In the genomic region with DNA sequence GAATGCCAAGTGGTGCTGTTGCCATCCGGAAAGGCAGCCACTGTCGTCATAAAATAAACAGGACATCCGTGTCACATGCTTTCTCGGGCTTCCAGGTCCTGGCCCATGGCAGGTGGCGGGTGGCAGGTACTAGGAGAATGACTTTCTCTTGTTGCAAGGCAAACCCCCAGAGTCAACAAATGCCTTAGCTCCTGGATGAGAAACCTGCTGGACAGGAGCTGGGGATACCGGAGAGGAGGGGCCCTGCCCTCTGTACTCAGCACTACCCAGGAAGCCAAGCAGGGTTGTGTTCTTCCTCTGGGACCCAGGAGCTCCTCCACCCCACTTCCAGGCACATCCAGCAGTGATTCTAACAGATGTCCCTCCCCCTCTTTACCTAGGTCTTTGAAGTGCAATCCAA, we compare ENCODE assay signal across 31 mouse cellular contexts. TPM values are rescaled to one million over a fixed set of nuclear protein-coding genes. Genes with fewer than 3 reads are reported as not detected.
DNase-seq lines count a peak whose midpoint lies in the region; ATAC-seq and TF ChIP-seq lines count a peak whose summit lies in the region.
"Had no signal": no experiment of that assay in that cellular context is flagged by ENCODE, and none has a peak within 500 bp of the region (broad histone marks: within the 10 kb centered on the region; RNA-seq: fewer than 3 reads in every experiment).

No protein-coding gene starts in this region.

- no peak overlapping the region for H3K4me2 ChIP-seq in lung, embryonic 14.5 days
- no peak overlapping the region for H3K4me2 ChIP-seq in intestine, embryonic 14.5 days (ENCODE audit: low read length)
- no peak overlapping the region for H3K4me2 ChIP-seq in stomach, embryonic 15.5 days
- H3K4me2 ChIP-seq in hindbrain, embryonic 12.5 days (replicated peaks), result no peak overlapping the region
- H3K4me2 ChIP-seq: embryonic facial prominence, embryonic 13.5 days; hindbrain, embryonic 14.5 days; limb, embryonic 12.5 days; liver, embryonic 11.5 days; midbrain, embryonic 13.5 days had no signal

- peaks cover 10% of the 10 kb centered on the region; the same call in 1 of the 2 replicates for H3K4me1 ChIP-seq in lung, embryonic 14.5 days (ENCODE audit: insufficient read depth)
- peaks cover 4% of the 10 kb centered on the region; the same call in 1 of the 2 replicates for H3K4me1 ChIP-seq in lung, adult 2 months (ENCODE audit: control insufficient read depth, insufficient read depth, low read length)
- peaks cover 7% of the 10 kb centered on the region; the same call in 1 of the 2 replicates for H3K4me1 ChIP-seq in intestine, embryonic 14.5 days (replicated peaks; ENCODE audit: control insufficient read depth, insufficient read depth, low read length)
- peaks cover 11% of the 10 kb centered on the region for H3K4me1 ChIP-seq in stomach, embryonic 15.5 days
- peaks cover 11% of the 10 kb centered on the region for H3K4me1 ChIP-seq in hindbrain, embryonic 12.5 days

- H3K27ac ChIP-seq in lung, embryonic 14.5 days (ENCODE audit: low read depth), result 0 out of 2 replicates have a peak overlapping the region, but pooled peaks have one; percentile 27
- H3K27ac ChIP-seq in intestine, embryonic 14.5 days (ENCODE audit: low read depth), result no peak overlapping the region
- no peak overlapping the region; the same call in 1 of the 2 replicates for H3K27ac ChIP-seq in stomach, embryonic 15.5 days
- no peak overlapping the region for H3K27ac ChIP-seq in hindbrain, embryonic 12.5 days
- H3K27ac ChIP-seq: embryonic facial prominence, embryonic 13.5 days; hindbrain, embryonic 14.5 days; left cerebral cortex, adult 2 months; limb, embryonic 12.5 days; macrophage; midbrain, embryonic 13.5 days had no signal

- no peaks in the 10 kb centered on the region for H3K27me3 ChIP-seq in lung, embryonic 14.5 days (ENCODE audit: insufficient read depth, low read length)
- no peaks in the 10 kb centered on the region for H3K27me3 ChIP-seq in intestine, embryonic 14.5 days (replicated peaks; ENCODE audit: control insufficient read depth, insufficient read depth, low read length)
- no peaks in the 10 kb centered on the region for H3K27me3 ChIP-seq in stomach, embryonic 15.5 days (replicated peaks)
- H3K27me3 ChIP-seq in hindbrain, embryonic 12.5 days, result no peaks in the 10 kb centered on the region
- H3K27me3 ChIP-seq: embryonic facial prominence, embryonic 13.5 days; limb, embryonic 12.5 days; midbrain, embryonic 13.5 days; Patski had no signal

- no peaks in the 10 kb centered on the region for H3K9me3 ChIP-seq in lung, embryonic 14.5 days (ENCODE audit: low read depth, low read length)
- no peaks in the 10 kb centered on the region for H3K9me3 ChIP-seq in intestine, embryonic 14.5 days (ENCODE audit: control insufficient read depth, low read length)
- H3K9me3 ChIP-seq in stomach, embryonic 15.5 days, result no peaks in the 10 kb centered on the region
- H3K9me3 ChIP-seq in hindbrain, embryonic 12.5 days (replicated peaks), result no peaks in the 10 kb centered on the region; the same call in 1 of the 2 replicates
- H3K9me3 ChIP-seq: embryonic facial prominence, embryonic 13.5 days had no signal

- DNase-seq in lung, embryonic 14.5 days, result peak; percentile 43
- no peak for DNase-seq in lung, adult 2 months
- DNase-seq in intestine, embryonic 14.5 days (ENCODE audit: low spot score), result peak; percentile 51
- peak; percentile 9 for DNase-seq in lung, postnatal 10 days
- DNase-seq in layer of hippocampus, adult 18-20 months (ENCODE audit: low spot score in 2 of 2), result no peak
- DNase-seq in testis, postnatal 14 days (ENCODE audit: low spot score), result no peak
- DNase-seq: adrenal gland, adult 2 months; adrenal gland, postnatal 36 days; cerebellum, adult 18-20 months; cerebellum, postnatal 10 days; kidney, adult 8-10 months; kidney, postnatal 10 days; retina, postnatal 1 day; right cerebral cortex, postnatal 25 days; spleen, adult 18-20 months; thymus, postnatal 14 days had no signal

- ATAC-seq in lung, embryonic 14.5 days (ENCODE audit: insufficient read depth), result peak; percentile 49; the same call in 1 of the 2 replicates
- peak; percentile 47; the same call in 1 of the 2 replicates for ATAC-seq in intestine, embryonic 14.5 days (replicated peaks; ENCODE audit: low FRiP score, low TSS enrichment, low read depth)
- peak; percentile 79 for ATAC-seq in stomach, embryonic 15.5 days (ENCODE audit: insufficient read depth, low FRiP score, low read depth)
- ATAC-seq in hindbrain, embryonic 12.5 days (ENCODE audit: low FRiP score), result no peak
- ATAC-seq: forebrain, embryonic 16.5 days; midbrain, embryonic 13.5 days; Patski had no signal

- no peak for TF ChIP-seq POLR2A in lung, adult 2 months (IDR thresholded peaks at IDR 0.05; ENCODE audit: borderline replicate concordance, extremely low read depth, low read depth, low read length)

- H3K9ac ChIP-seq in lung, embryonic 14.5 days, result no peak overlapping the region
- H3K9ac ChIP-seq in intestine, embryonic 14.5 days (ENCODE audit: low read length), result no peak overlapping the region
- no peak overlapping the region for H3K9ac ChIP-seq in stomach, embryonic 15.5 days
- H3K9ac ChIP-seq in hindbrain, embryonic 12.5 days, result no peak overlapping the region
- H3K9ac ChIP-seq: embryonic facial prominence, embryonic 13.5 days; hindbrain, embryonic 14.5 days; limb, embryonic 12.5 days; midbrain, embryonic 13.5 days had no signal

- H3K4me3 ChIP-seq in lung, embryonic 14.5 days (ENCODE audit: low read depth, low read length), result no peak overlapping the region
- H3K4me3 ChIP-seq in lung, adult 2 months (replicated peaks; ENCODE audit: extremely low read depth, low read depth, low read length), result no peak overlapping the region
- no peak overlapping the region for H3K4me3 ChIP-seq in intestine, embryonic 14.5 days (ENCODE audit: low read depth, low read length)
- H3K4me3 ChIP-seq in stomach, embryonic 15.5 days (replicated peaks), result no peak overlapping the region
- no peak overlapping the region for H3K4me3 ChIP-seq in hindbrain, embryonic 12.5 days
- H3K4me3 ChIP-seq: embryonic facial prominence, embryonic 13.5 days; left cerebral cortex, adult 2 months; limb, embryonic 12.5 days; midbrain, embryonic 13.5 days had no signal

- TF ChIP-seq CTCF in lung, embryonic 14.5 days (IDR thresholded peaks at IDR 0.05; ENCODE audit: low read depth), result no peak
- TF ChIP-seq CTCF in lung, adult 2 months (IDR thresholded peaks at IDR 0.05; ENCODE audit: insufficient read depth, low read length), result no peak

- 21% methylated on average over 6 of the region's 6 CpGs for WGBS in lung, embryonic 14.5 days
- 32% methylated on average over 6 of the region's 6 CpGs for WGBS in lung, adult 2 months
- 54% methylated on average over 6 of the region's 6 CpGs for WGBS in intestine, embryonic 14.5 days
- WGBS in stomach, embryonic 15.5 days, result 44% methylated on average over 6 of the region's 6 CpGs
- 86% methylated on average over 6 of the region's 6 CpGs for WGBS in hindbrain, embryonic 12.5 days

- H3K36me3 ChIP-seq in lung, embryonic 14.5 days (ENCODE audit: insufficient read depth), result no peaks in the 10 kb centered on the region
- H3K36me3 ChIP-seq in intestine, embryonic 14.5 days (ENCODE audit: control insufficient read depth, insufficient read depth, low read length), result no peaks in the 10 kb centered on the region
- H3K36me3 ChIP-seq in stomach, embryonic 15.5 days, result no peaks in the 10 kb centered on the region
- no peaks in the 10 kb centered on the region for H3K36me3 ChIP-seq in hindbrain, embryonic 12.5 days
- H3K36me3 ChIP-seq: embryonic facial prominence, embryonic 13.5 days; limb, embryonic 12.5 days; midbrain, embryonic 13.5 days had no signal

RNA-seq across cellular contexts. Expression of gene Slc12a8, which starts 4.6 kb away (rescaled TPM):
- 0.96 and 1.1 TPM in 2 replicates for polyA plus RNA-seq in lung, embryonic 14.5 days (2014; fragmentation: Nextera tagmentation; extraction: Ambion mirVana)
- 0.84 and 0.92 TPM in 2 replicates for polyA plus RNA-seq in lung, adult 2 months (2012; rRNA removed)
- polyA plus RNA-seq in intestine, embryonic 14.5 days (2014; fragmentation: Nextera tagmentation; extraction: Ambion mirVana), result 1.8 and 5.0 TPM in 2 replicates
- polyA plus RNA-seq in stomach, embryonic 15.5 days (2015; fragmentation: Nextera tagmentation; extraction: Ambion mirVana), result 3.6 and 3.8 TPM in 2 replicates
- under 1 TPM; 0.64 to 0.76 TPM for total RNA-seq in layer of hippocampus, adult 18-20 months (2021)
- polyA plus RNA-seq in hindbrain, embryonic 12.5 days (2016; fragmentation: Nextera tagmentation; extraction: Ambion mirVana), result 0.65 and 0.99 TPM in 2 replicates
- total RNA-seq: common myeloid progenitor, adult 5-6 weeks; megakaryocyte-erythroid progenitor cell, adult 5-6 weeks; MEL; monocyte, adult 5-6 weeks had no signal
- polyA plus RNA-seq: macrophage had no signal

Comparison
In these comparisons a context has a peak if more than half of its experiments do, and no peak if none do; other contexts are left out.
1. DNase-seq: peak in lung, embryonic 14.5 days (single experiment), intestine, embryonic 14.5 days (single experiment) and lung, postnatal 10 days (single experiment); none in lung, adult 2 months (single experiment), layer of hippocampus, adult 18-20 months (0 of 2) and testis, postnatal 14 days (single experiment).